Mouse (Mus musculus) lung, adult 18-20 months (tissue): ENCODE data around the gene Il6ra.

Experiments
- DNase-seq, 2 experiments: peaks; one replicate each; pipeline ENCODE4 v3.0.0; 2022; ENCODE audit warnings: mixed read lengths in 2 of 2

The Il6ra gene

DNA sequence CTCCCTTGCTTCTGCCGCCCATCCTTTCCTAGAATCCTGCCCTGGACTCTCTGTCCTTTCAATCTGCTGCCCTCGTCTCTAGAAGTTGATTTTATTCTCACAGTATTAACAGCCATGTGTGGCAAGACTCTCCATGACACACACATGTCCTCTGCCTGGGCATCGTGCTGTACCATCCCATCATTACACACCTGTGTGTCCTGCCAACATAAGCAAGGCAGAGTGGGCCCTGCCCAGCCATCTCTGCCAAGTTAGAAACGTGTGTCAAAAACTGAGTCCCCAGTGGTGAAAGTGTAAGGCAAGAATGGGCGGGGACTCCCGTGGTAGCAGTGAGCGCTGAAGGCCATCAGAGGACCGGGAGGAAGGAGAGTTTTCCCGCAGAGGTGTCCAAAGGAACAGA, 67.2 kb downstream of the Il6ra start:
- no peak for DNase-seq

DNA sequence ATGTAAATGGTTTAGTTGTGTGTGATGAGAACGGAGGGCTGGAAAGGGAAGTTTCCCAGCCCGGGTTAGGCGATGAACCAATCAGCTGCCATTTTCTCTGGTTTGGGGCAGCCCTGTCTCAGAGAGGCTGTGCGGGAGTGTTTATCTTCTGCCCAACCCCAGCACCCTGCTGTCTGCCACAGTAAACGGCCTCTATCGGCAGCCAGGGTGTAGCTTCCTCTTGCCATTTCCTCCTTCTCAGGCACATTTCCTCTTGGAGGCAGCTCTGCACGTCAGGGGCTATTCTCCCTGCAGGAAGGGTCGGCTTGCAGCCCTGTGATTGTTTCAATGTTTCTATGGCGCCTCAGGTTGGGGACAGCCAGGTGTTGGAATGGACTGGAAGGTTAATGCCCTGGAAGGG, 69.8 kb downstream of the Il6ra start:
- DNase-seq, result peak; percentile 80 to 82

GRCm38 (mm10) chr3:89842258-89842657, 70.7 kb downstream of the Il6ra start:
- DNase-seq, result peak in 1 of 2 experiments; percentile 38

DNA sequence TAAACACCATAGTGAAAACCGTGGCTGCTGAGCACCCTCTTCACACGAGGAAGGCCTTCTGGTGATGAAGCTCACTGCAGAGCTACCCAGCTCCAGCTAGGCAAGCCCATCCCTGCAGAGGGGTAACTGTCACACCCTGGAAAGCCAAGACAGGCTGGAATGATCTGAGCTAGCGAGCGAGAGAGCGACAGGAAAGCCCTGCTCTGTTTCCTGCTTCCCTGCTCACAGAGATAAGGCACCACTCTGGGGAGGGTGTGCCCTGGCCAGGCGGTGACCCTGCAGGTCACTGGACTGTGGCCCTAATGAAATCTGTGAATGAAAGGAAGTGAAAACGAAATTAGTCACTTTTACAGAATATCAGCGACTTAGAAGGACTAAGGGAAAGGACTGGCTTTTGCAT, 77.6 kb downstream of the Il6ra start:
- DNase-seq, result peak; percentile 68 to 78

- DNase-seq, result peak; percentile 45 to 62
Measured at GRCm38 (mm10) chr3:89830815-89831591, 82.0 kb downstream of the Il6ra start, which contains the start of gene She. Gene She (plus strand): TSS chr3:89831370.

DNA sequence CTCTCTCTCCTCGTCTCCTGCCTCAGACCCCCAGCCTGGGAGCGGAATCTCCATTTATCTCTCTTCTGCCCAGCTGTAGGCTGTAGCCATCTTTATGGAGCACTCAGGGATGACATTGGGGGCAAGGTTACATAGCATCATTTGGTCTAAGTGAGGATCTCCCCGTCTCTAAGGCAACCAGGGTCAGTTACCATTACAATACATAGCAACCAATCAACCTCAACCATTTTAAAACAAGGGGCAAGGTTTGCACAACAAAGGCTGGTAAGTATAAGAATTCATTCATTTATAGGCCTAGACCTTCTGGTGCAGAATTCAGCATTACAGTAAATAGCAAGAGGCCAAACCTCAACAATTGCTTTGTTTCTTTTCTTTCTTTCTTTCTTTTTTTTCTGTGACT, 86.7 kb downstream of the Il6ra start:
- no peak for DNase-seq

DNA sequence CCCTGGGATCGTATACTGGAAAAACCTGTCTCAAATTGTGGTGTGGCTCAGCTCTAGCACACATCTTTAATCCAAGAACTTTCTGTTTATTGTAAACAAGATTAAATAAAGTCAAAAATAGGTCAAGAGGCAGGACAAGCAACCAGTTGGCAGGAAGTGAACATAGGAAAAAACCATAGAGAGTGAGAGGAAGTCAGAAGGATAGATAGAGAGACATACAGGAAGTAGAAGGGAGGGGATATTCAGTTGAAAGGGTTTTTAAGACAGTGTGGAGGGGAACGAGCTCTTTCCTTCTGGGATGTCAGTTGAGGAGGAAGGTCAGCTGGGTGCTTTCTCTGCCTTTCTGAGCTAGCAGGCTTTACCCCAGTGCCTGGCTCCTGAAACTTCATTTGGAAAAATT, 89.4 kb downstream of the Il6ra start:
- DNase-seq, result no peak

- DNase-seq, result no peak
Measured at GRCm38 (mm10) chr3:89821548-89822480, 91.2 kb downstream of the Il6ra start.

DNA sequence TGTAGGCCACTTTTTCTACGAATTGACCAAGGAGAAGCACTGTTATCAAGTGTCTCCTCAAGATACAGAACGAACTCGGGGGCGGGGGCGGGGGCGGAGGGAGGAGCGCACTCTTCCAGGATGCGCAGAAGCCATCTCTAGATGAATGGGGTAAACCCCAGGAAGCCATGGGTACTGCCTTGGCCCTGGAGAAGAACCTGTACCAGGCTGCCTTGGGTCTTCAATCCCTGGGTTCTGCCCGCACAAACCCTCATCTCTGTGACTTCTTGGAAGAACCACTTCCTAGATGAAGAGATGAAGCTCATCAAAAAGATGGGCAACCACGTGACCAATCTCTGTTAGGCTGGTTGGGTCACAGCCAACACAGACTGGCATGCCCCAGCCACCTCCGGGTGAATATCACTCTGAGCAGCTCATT, 91.9 kb downstream of the Il6ra start:
- no peak for DNase-seq

- DNase-seq, result no peak
Measured at GRCm38 (mm10) chr3:89820311-89821095, 92.5 kb downstream of the Il6ra start.

DNA sequence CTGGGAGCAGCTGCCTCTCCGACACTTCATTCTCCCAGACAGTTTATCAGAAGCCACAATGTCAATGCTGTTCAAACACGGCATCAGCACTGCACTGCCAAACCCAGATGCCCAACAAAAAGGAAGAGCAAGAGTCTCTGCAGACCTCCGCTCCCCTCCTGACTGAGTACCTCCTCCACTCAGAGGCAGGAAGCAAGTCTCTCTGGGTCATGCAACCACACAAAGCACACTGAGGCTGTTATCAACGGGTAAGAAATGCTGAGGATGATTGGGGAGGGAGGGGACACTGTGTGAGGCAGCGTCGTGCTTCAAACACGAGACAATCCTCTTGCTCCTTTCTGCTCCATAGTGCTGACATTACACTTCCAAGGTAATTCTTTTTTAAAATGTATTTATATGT, 93.1 kb downstream of the Il6ra start:
- DNase-seq, result no peak

- no peak for DNase-seq
Measured at GRCm38 (mm10) chr3:89818605-89819004, 94.4 kb downstream of the Il6ra start.

GRCm38 (mm10) chr3:89817056-89817455, 95.9 kb downstream of the Il6ra start:
- DNase-seq, result peak; percentile 37 to 43
